Mouse (Mus musculus): Measurements from ENCODE around the gene Slc6a3. TPM values are rescaled to one million over a fixed set of nuclear protein-coding genes. Genes with fewer than 3 reads are reported as not detected.
A peak's percentile ranks its signal among the peaks of the same experiment; 100 is the strongest.

Gene Slc6a3
- total RNA-seq (2022), result not detected

GRCm38 (mm10) chr13:73536403-73536821 is at the start of gene Slc6a3:
Gene Slc6a3, plus strand, starts transcription at chr13:73536747.
- DNase-seq (ENCODE audit: low spot score), result no peak

- DNase-seq (ENCODE audit: low spot score), result no peak
Measured at GRCm38 (mm10) chr13:73488105-73488504, 48.4 kb upstream of the Slc6a3 start.

- no peak for DNase-seq (ENCODE audit: low spot score)
Measured at GRCm38 (mm10) chr13:73488707-73489106, 47.8 kb upstream of the Slc6a3 start.

GRCm38 (mm10) chr13:73489986-73490385 is 46.6 kb upstream of the Slc6a3 start:
- no peak for DNase-seq (ENCODE audit: low spot score)

GRCm38 (mm10) chr13:73490564-73491170 is 45.9 kb upstream of the Slc6a3 start:
- no peak for DNase-seq (ENCODE audit: low spot score)

- no peak for DNase-seq (ENCODE audit: low spot score)
Measured at GRCm38 (mm10) chr13:73493183-73493582, 43.4 kb upstream of the Slc6a3 start.

GRCm38 (mm10) chr13:73494528-73494927 is 42.0 kb upstream of the Slc6a3 start:
- DNase-seq (ENCODE audit: low spot score), result no peak

- no peak for DNase-seq (ENCODE audit: low spot score)
Measured at GRCm38 (mm10) chr13:73496137-73496536, 40.4 kb upstream of the Slc6a3 start.

GRCm38 (mm10) chr13:73499893-73500604 is 36.5 kb upstream of the Slc6a3 start:
- DNase-seq (ENCODE audit: low spot score), result no peak

GRCm38 (mm10) chr13:73502719-73503118 is 33.8 kb upstream of the Slc6a3 start:
- no peak for DNase-seq (ENCODE audit: low spot score)

- DNase-seq (ENCODE audit: low spot score), result peak; percentile 80
Measured at GRCm38 (mm10) chr13:73505686-73506467, 30.7 kb upstream of the Slc6a3 start.

GRCm38 (mm10) chr13:73508817-73509550 is 27.6 kb upstream of the Slc6a3 start:
- DNase-seq (ENCODE audit: low spot score), result peak; percentile 17

- DNase-seq (ENCODE audit: low spot score), result no peak
Measured at GRCm38 (mm10) chr13:73509869-73510268, 26.7 kb upstream of the Slc6a3 start.

- peak; percentile 77 for DNase-seq (ENCODE audit: low spot score)
Measured at GRCm38 (mm10) chr13:73512776-73513673, 23.5 kb upstream of the Slc6a3 start.

GRCm38 (mm10) chr13:73516886-73517285 is 19.7 kb upstream of the Slc6a3 start:
- no peak for DNase-seq (ENCODE audit: low spot score)

GRCm38 (mm10) chr13:73533716-73534115 is 2.8 kb upstream of the Slc6a3 start:
- no peak for DNase-seq (ENCODE audit: low spot score)

- no peak for DNase-seq (ENCODE audit: low spot score)
Measured at GRCm38 (mm10) chr13:73535287-73535686, 1.3 kb upstream of the Slc6a3 start.

- DNase-seq (ENCODE audit: low spot score), result no peak
Measured at GRCm38 (mm10) chr13:73536824-73537223, 277 bp downstream of the Slc6a3 start.

GRCm38 (mm10) chr13:73564201-73564600 is 27.7 kb downstream of the Slc6a3 start:
- no peak for DNase-seq (ENCODE audit: low spot score)

- no peak for DNase-seq (ENCODE audit: low spot score)
Measured at GRCm38 (mm10) chr13:73575051-73575450, 38.5 kb downstream of the Slc6a3 start.

GRCm38 (mm10) chr13:73577277-73577676 is 40.7 kb downstream of the Slc6a3 start:
- DNase-seq (ENCODE audit: low spot score), result no peak

Measured in heart, adult 8-10 months (tissue).